Mouse (Mus musculus): Measurements from ENCODE around the gene Slc5a11. TPM values are rescaled to one million over a fixed set of nuclear protein-coding genes. Genes with fewer than 3 reads are reported as not detected.

Gene Slc5a11
- polyA plus RNA-seq, 2 experiments: 0.08 to 0.26 TPM

GRCm38 (mm10) chr7:123181787-123182701, 32.5 kb upstream of the Slc5a11 start:
- TF ChIP-seq POLR2A (IDR thresholded peaks at IDR 0.05; ENCODE audit: borderline replicate concordance, extremely low read depth, insufficient read depth, insufficient read length): no peak
- Histone ChIP-seq H3K27me3 (ENCODE audit: control insufficient read depth, insufficient read depth, low read length) (no peaks in the 10 kb centered on the region), H3K36me3 (ENCODE audit: control insufficient read depth, insufficient read depth, low read length) (peaks cover 97% of the 10 kb centered on the region), H3K4me3 (replicated peaks; ENCODE audit: low read length) (no peak overlapping the region), H3K9ac (ENCODE audit: low read depth, low read length, severe bottlenecking) (no peak overlapping the region), H3K4me2 (replicated peaks; ENCODE audit: low read depth, low read length, severe bottlenecking) (no peak overlapping the region), H3K4me1 (ENCODE audit: control insufficient read depth, insufficient read depth, low read length) (no peaks in the 10 kb centered on the region), H3K9me3 (ENCODE audit: control insufficient read depth, low read length) (no peaks in the 10 kb centered on the region), H3K27ac (replicated peaks; ENCODE audit: low read depth, low read length) (no peak overlapping the region)
- ATAC-seq (ENCODE audit: low FRiP score, low read depth): no peak
- WGBS: 87% methylated on average over 20 of the region's 20 CpGs
- no peak for DNase-seq (ENCODE audit: low spot score)

- H3K36me3 ChIP-seq (ENCODE audit: control insufficient read depth, insufficient read depth, low read length): peaks cover 97% of the 10 kb centered on the region
- 100% methylated on average over 1 of the region's 1 CpGs for WGBS
- H3K4me3 ChIP-seq (replicated peaks; ENCODE audit: low read length): no peak overlapping the region
- ATAC-seq (ENCODE audit: low FRiP score, low read depth) (no peak), DNase-seq (ENCODE audit: low spot score) (no peak)
- H3K27ac ChIP-seq (replicated peaks; ENCODE audit: low read depth, low read length): no peak overlapping the region
- TF ChIP-seq POLR2A (IDR thresholded peaks at IDR 0.05; ENCODE audit: borderline replicate concordance, extremely low read depth, insufficient read depth, insufficient read length): no peak
- H3K27me3 ChIP-seq (ENCODE audit: control insufficient read depth, insufficient read depth, low read length): no peaks in the 10 kb centered on the region
- no peak overlapping the region for H3K9ac ChIP-seq (ENCODE audit: low read depth, low read length, severe bottlenecking)
- no peaks in the 10 kb centered on the region for H3K9me3 ChIP-seq (ENCODE audit: control insufficient read depth, low read length)
- no peak overlapping the region for H3K4me2 ChIP-seq (replicated peaks; ENCODE audit: low read depth, low read length, severe bottlenecking)
- H3K4me1 ChIP-seq (ENCODE audit: control insufficient read depth, insufficient read depth, low read length): no peaks in the 10 kb centered on the region
Measured at GRCm38 (mm10) chr7:123184891-123185290, 29.7 kb upstream of the Slc5a11 start.

GRCm38 (mm10) chr7:123186463-123186862, 28.1 kb upstream of the Slc5a11 start:
- Histone ChIP-seq H3K27ac (replicated peaks; ENCODE audit: low read depth, low read length) (no peak overlapping the region), H3K4me2 (replicated peaks; ENCODE audit: low read depth, low read length, severe bottlenecking) (no peak overlapping the region), H3K9ac (ENCODE audit: low read depth, low read length, severe bottlenecking) (no peak overlapping the region), H3K9me3 (ENCODE audit: control insufficient read depth, low read length) (no peaks in the 10 kb centered on the region), H3K4me3 (replicated peaks; ENCODE audit: low read length) (no peak overlapping the region), H3K27me3 (ENCODE audit: control insufficient read depth, insufficient read depth, low read length) (no peaks in the 10 kb centered on the region), H3K36me3 (ENCODE audit: control insufficient read depth, insufficient read depth, low read length) (peaks cover 97% of the 10 kb centered on the region), H3K4me1 (ENCODE audit: control insufficient read depth, insufficient read depth, low read length) (no peaks in the 10 kb centered on the region)
- no peak for DNase-seq (ENCODE audit: low spot score)
- ATAC-seq (ENCODE audit: low FRiP score, low read depth): no peak
- no peak for TF ChIP-seq POLR2A (IDR thresholded peaks at IDR 0.05; ENCODE audit: borderline replicate concordance, extremely low read depth, insufficient read depth, insufficient read length)
- WGBS: 87% methylated on average over 6 of the region's 6 CpGs

- ATAC-seq (ENCODE audit: low FRiP score, low read depth): no peak
- H3K4me1 ChIP-seq (ENCODE audit: control insufficient read depth, insufficient read depth, low read length): no peaks in the 10 kb centered on the region
- TF ChIP-seq POLR2A (IDR thresholded peaks at IDR 0.05; ENCODE audit: borderline replicate concordance, extremely low read depth, insufficient read depth, insufficient read length): no peak
- no peak overlapping the region for H3K27ac ChIP-seq (replicated peaks; ENCODE audit: low read depth, low read length)
- no peak overlapping the region for H3K4me3 ChIP-seq (replicated peaks; ENCODE audit: low read length)
- no peak overlapping the region for H3K4me2 ChIP-seq (replicated peaks; ENCODE audit: low read depth, low read length, severe bottlenecking)
- H3K9ac ChIP-seq (ENCODE audit: low read depth, low read length, severe bottlenecking): no peak overlapping the region
- no peaks in the 10 kb centered on the region for H3K27me3 ChIP-seq (ENCODE audit: control insufficient read depth, insufficient read depth, low read length)
- 89% methylated on average over 4 of the region's 4 CpGs for WGBS
- no peak for DNase-seq (ENCODE audit: low spot score)
- H3K9me3 ChIP-seq (ENCODE audit: control insufficient read depth, low read length): no peaks in the 10 kb centered on the region
- peaks cover 97% of the 10 kb centered on the region for H3K36me3 ChIP-seq (ENCODE audit: control insufficient read depth, insufficient read depth, low read length)
Measured at GRCm38 (mm10) chr7:123187246-123187645, 27.3 kb upstream of the Slc5a11 start.

GRCm38 (mm10) chr7:123188462-123188861, 26.1 kb upstream of the Slc5a11 start:
- Histone ChIP-seq H3K27ac (replicated peaks; ENCODE audit: low read depth, low read length) (no peak overlapping the region), H3K27me3 (ENCODE audit: control insufficient read depth, insufficient read depth, low read length) (no peaks in the 10 kb centered on the region), H3K9ac (ENCODE audit: low read depth, low read length, severe bottlenecking) (no peak overlapping the region), H3K4me1 (ENCODE audit: control insufficient read depth, insufficient read depth, low read length) (no peaks in the 10 kb centered on the region), H3K36me3 (ENCODE audit: control insufficient read depth, insufficient read depth, low read length) (peaks cover 97% of the 10 kb centered on the region), H3K9me3 (ENCODE audit: control insufficient read depth, low read length) (no peaks in the 10 kb centered on the region), H3K4me2 (replicated peaks; ENCODE audit: low read depth, low read length, severe bottlenecking) (no peak overlapping the region), H3K4me3 (replicated peaks; ENCODE audit: low read length) (no peak overlapping the region)
- 96% methylated on average over 3 of the region's 3 CpGs for WGBS
- no peak for DNase-seq (ENCODE audit: low spot score)
- no peak for ATAC-seq (ENCODE audit: low FRiP score, low read depth)
- no peak for TF ChIP-seq POLR2A (IDR thresholded peaks at IDR 0.05; ENCODE audit: borderline replicate concordance, extremely low read depth, insufficient read depth, insufficient read length)
